Mouse (Mus musculus): ENCODE data around the gene Gm9945. TPM values are rescaled to one million over a fixed set of nuclear protein-coding genes. Genes with fewer than 3 reads are reported as not detected.

Gm9945 gene
- total RNA-seq, 2 experiments from 2014 or later, result not detected

DNA sequence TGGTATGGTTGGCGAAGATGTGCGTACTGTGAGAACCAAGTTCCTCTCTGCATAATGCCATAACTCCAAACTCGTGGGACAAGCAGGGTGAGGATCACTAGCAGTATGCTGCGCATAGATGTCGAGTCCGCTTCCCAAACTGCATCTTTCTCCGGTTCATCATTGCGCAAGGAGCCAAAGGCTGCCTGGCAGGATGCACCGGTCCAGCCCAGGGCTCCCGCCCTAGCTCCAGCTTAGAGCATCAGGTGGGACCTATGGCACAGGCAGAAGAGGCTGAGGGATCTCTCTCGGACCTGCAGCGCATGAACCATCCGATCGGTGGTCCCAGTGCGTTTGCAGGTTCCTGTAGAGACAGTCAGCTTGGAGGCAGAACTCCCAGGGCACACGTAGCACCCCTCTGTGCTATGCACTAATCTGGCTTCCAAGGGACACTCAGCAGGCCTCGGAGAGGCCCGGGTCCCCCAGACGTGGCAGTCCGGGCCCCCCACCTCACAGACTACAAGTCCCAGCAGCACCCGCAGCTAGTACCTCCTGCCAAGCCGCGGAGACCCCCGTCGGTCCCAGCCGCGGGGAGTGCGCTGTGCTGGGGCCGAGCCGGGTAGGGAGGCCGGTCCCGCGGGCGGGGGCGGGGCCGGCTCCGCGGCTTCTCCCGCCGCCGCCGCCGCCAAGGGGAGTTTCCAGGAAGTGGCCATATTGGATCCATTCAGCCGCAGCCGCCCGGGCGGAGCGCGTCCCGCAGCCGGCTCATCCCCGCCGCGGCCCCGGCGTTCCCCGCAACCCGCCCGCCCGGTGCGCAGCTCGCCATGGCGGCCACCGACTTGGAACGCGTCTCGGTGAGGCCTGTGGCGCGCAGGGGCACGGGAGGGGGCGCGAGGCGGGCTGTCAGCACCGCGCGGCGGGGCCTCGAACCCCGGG is 39.5 kb downstream of the Gm9945 start, which contains the start of gene Sept8:
Gene Sept8 (plus strand): TSS at position 51 of the 915 bp plus-strand sequence.
- peak; percentile 46 to 64 for DNase-seq
- intact Hi-C loops (cut with DNase I), result loop anchor here (5.0 kb wide), 1 partner anchor 47 kb away; the partner anchor contains the start of gene Gm9837

DNA sequence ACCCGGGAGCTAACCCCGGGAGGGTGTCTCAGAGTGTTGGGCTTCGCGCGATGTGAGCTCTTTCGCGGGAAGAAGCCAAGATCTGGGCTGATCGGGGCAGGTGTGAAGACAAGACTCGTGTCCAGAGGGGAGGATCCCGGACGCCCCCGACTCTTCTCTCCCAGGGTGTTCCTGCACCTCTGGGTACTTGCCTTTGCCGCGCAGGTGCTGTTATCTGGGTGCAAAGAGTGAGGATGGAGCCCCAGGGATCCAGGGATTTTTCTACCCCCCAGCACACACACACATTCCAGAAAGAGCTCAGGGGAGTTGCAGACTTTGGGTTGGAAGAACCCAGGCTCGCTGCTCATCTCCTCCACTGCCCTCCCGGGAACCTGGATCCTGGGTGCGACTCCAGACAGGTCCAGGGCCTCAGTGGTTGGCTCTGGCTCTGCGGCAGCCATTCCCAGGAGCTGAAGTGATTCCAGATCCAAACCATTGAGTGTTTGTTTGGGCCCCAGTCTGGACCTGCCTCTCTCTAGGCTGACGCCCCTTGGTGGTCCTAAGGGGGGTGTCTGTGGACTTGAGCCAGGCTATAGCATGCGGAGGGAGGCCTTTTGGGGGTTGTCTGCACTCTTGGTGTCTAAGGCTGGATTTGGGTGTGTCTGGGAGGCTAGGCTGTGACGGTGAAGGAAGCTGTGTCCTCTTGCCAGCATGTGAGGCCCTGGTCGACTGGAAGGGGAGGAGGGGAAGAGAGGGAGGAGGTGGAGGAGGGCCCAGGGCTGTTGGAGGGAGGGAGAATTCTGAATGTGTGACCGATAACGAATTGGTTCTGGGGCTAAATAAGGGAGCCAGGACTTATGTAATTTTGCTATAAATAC is 40.4 kb downstream of the Gm9945 start:
- DNase-seq, result peak; percentile 52 to 65
- intact Hi-C loops (cut with DNase I), result loop anchor here (5.0 kb wide), 1 partner anchor 48 kb away; the partner anchor contains the start of gene Gm9837

DNA sequence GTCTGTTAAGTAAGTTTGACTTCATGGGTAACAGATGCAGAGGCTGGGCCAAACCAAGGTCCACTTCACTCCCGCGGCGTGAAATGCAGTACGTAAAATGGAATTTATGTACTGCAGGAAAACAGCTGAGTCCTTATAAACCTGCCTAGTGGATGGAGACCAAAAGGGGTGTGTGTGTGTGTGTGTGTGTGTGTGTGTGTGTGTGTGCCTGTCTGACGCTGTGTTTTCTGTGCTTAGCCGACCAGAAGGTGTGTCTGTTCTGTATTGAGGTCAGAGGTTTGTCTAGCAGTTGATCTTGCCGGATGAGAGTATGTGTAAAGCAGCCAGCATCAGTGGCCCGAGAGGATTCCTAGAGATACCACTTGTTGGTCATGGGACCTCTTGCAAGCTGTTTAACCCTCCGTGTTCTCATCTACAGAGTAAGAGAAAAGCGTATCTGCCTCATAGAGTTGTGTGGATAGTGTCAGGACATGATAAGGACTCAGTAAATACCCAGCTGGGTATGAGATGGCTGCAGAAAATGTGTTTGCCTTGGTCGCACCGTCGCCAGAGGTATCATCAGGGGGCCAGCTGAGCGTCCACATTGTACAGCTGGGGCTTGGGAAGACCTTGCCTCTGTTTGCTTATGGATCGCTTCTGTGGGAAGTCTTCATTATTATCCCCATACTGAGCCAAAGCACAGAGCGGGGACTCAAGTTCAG is 41.3 kb downstream of the Gm9945 start:
- no peak for DNase-seq
- intact Hi-C loops (cut with DNase I), result loop anchor here (5.0 kb wide), 1 partner anchor 49 kb away; the partner anchor contains the start of gene Gm9837

DNA sequence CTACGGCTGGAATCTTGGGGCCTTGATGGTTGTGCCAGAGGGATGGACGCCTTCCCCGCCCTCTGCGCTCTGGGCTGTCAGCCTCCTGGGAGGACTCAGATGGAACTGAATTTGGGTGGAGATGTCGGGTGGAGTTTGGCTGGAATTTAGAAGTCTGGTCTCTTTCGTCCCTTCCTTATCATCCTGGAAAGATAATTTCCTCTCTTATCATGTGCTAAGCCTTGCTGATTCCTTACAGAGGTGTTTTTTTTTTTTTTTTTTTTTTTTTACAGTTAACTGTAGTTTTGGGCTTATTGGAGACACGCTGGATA is 41.8 kb downstream of the Gm9945 start:
- peak in 1 of 2 experiments; percentile 63 for DNase-seq
- intact Hi-C loops (cut with DNase I), result loop anchor here (5.0 kb wide), 1 partner anchor 49 kb away; the partner anchor contains the start of gene Gm9837

DNA sequence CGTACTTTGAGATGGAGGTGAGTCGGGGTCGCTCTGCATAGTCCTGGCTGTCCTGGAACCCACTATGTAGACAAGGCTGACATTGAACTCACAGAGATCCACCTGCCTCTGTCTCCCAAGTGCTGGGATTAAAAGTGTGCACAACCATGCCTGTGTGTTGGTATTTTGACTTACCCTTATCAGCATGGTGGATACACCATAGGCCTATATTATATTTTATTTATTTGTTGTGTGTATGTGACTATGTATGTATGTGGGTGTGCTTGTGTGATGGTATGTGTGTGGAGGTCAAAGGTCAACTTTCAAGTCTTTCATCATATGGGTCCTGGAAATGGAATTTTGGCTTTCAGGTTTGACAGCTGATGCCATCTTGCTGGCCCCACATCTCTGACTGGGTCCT is 42.4 kb downstream of the Gm9945 start:
- DNase-seq, result no peak
- intact Hi-C loops (cut with DNase I), result loop anchor here (5.0 kb wide), 1 partner anchor 50 kb away; the partner anchor contains the start of gene Gm9837

DNA sequence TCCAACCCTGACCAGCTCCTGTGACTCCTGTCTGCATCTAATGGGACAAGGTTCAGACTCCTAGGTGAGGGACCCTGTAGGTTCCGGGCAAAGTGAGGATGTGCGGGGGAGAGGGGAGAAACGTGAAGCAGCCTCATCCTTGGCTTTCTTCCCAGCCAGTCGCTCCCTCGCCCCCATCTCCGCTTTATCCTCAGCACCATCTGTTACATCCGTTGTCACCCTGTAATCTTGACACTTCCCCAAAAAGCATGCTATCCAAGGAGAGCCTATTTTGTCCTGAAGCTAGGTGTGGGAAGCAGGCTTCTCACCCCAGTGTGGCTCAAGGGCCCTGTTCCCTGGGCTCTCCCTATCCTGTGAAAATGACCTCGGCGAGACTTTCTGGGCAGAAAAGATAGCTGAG is 43.0 kb downstream of the Gm9945 start:
- intact Hi-C loops (cut with DNase I), result loop anchor here (5.0 kb wide), 1 partner anchor 51 kb away; the partner anchor contains the start of gene Gm9837
- no peak for DNase-seq

DNA sequence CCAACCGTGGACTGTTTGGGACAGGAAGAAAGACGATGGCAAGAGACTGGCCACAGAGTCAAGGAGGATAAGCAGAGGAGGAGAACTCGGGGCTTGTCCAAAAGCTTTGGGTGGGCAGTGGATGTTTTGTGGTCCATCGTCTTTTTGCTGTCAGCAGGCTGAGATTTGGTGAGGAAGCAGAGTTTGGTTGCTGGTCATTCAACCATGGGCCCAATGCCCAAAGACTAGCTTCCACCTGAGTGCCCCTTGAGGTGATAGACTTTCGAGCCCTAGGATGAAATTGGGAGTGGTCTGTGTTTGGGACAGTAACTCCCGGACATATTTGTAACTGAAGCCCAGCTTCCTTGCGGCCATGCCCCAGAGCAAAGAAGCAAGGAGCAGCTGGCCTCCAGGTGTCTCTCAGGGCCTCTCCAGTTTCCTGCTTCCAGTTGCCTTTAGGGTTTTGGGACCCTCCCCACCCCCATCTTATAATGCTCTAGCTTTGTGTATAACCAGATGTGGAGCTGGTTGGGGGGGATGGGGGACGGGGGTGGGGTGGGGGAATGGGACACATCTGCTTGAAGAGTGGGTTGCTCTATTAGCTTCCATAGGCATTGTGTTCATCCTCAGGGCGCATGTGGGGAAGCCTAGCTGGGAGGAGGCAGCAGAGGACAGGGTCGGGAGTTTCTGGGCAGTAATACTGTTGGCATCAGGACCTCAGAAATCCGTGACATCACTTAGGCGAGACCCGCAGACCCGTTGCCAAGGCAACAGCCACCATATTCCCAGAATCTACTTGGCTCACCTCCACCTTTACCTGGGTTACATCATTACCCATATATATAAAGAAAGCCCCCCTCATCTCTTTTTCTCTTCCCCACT is 43.8 kb downstream of the Gm9945 start:
- no peak for DNase-seq
- intact Hi-C loops (cut with DNase I), result loop anchor here (5.0 kb wide), 1 partner anchor 51 kb away; the partner anchor contains the start of gene Gm9837

DNA sequence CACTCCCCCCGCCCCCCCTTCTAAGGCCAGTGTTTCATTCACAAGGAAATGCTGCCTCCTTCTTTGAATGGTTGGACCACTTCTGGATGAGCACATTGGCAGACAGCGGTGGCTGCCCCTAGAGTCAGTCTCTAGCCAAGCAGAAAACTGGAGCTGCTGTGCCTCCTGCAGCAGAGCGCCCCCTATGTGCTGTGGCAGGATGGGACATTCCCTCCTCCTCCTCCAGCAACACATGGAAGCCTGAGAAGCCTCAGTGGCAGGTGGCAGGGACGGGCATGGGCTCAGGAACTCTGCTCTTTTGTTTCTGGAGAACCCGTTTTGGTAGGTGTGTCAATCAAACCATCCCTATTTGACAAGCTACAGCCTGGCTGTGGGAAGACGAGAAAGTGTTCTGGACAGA is 44.9 kb downstream of the Gm9945 start:
- no peak for DNase-seq
- intact Hi-C loops (cut with DNase I), result loop anchor here (5.0 kb wide), 1 partner anchor 53 kb away; the partner anchor contains the start of gene Gm9837

DNA sequence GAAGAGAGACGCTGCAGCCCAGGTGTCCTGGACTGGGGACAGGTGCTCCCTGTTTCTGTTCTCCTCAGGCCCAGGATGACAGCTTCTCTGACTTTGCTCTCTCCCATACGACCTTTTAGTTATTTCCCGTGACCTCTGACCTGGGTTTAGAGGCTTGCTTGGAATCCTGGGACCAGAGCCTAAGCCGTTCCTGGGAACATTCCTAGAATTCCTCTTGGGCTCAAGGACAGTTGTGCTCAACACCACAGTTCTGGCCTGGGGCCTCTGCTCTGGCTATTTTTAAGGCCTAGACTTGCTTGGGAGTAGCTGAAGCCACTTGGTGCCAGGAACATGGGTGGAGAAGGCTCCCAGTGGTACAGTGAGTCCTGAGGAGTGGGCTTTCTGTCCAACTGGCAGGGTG is 45.5 kb downstream of the Gm9945 start:
- intact Hi-C loops (cut with DNase I), result no loop called here
- no peak for DNase-seq

DNA sequence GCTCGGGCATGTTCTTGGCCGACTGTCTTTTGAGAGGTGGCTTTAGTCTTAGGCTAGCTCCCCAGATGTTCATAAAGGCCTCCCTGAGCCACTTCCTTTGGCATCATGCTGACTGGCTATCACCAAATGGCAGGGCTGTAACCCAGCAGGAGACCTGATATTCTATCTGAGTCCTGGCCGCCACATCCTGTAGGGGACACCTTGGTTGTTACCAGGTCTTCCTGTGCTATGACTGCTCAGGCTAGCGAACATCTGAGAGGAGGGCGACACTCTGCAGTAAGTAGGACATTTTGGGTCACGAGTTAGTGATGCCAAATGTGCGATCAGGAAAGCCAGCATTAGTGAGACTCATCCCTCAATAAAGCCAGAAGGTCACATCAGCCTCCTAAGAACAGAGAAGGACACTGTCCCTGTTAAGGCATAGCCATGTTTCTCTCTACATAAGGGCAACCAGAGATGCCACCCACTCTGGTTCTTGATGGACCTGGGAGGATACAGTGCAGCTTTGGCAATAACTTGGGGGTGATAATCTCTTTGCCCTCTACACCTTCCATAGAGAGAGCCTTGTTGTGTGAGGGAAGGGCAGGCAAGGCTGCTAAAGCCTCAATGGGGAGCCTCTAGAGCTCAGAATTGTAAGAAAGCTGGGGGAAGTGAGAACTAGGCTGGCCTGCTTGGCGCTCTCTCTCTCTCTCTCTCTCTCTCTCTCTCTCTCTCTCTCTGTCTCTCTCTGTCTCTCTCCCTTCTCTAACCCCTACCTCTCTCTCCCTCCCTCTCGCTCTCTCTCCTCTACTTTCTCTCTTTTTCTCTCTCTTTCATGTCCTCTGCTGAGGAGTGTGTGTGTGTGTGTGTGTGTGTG is 48.7 kb downstream of the Gm9945 start:
- peak in 1 of 2 experiments; percentile 1 for DNase-seq
- intact Hi-C loops (cut with DNase I), result no loop called here

DNA sequence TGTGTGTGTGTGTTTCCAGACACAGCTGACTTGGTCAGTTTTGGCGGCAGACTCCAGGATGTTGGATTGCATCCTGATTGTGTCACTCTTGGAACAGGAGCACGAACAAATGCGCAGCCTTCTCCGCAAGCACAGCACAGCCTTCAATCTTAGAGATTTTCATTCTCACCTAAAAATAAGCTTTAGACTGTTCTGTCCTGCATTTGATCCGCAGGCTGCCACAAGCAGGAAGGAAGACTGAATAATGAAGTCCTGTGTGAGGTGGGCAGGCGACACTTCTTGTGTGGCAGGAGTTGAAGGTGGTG is 49.2 kb downstream of the Gm9945 start:
- intact Hi-C loops (cut with DNase I), result no loop called here

DNA sequence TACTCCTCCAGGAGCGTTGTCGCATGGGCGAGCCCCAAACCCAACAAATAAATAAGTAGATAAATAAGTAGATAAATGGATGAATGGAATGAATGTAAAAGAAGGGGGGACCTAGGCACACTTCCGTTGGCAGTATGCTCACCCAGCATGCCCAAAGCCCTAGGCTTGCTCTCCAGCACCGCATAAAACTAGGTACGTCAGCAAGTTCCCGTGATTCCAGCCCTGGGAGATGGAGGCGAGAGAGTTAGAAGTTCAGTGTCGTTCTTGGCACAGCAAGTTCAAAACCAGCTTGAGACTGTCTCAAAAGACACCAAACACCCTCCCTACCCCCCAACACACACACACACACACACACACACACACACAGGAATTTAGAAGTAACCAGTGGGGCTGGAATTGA is 50.0 kb downstream of the Gm9945 start:
- intact Hi-C loops (cut with DNase I), result no loop called here
- no peak for DNase-seq

More for the DNA sequence above, 49.2 kb downstream of the Gm9945 start:
- peak; percentile 56 to 77 for DNase-seq

Other genes starting within 250 kb of the Gm9945 start
- 10 to 100 TPM; 82.0 to 82.4 TPM for gene Hspa4, start 179.7 kb upstream of the Gm9945 start, total RNA-seq (2021)
- 1 to 10 TPM; 5.5 to 6.2 TPM for gene Zcchc10, start 155.5 kb upstream of the Gm9945 start, total RNA-seq (2021)
- gene Aff4, start 129.3 kb upstream of the Gm9945 start, total RNA-seq (2021), result 10 to 100 TPM; 77.9 to 80.8 TPM
- not detected for gene Leap2, start 57.0 kb upstream of the Gm9945 start, total RNA-seq (2021)
- 1,000 to 10,000 TPM; 1,256 to 1,362 TPM for gene Uqcrq, start 49.3 kb upstream of the Gm9945 start, total RNA-seq (2021)
- under 1 TPM in 1 of 2 experiments, not detected in 1; 0.17 TPM for gene Gdf9, start 49.1 kb upstream of the Gm9945 start, total RNA-seq (2021)
- not detected for gene Gm10447, start 23.1 kb upstream of the Gm9945 start, total RNA-seq (2021)
- under 1 TPM; 0.38 to 0.59 TPM for gene Shroom1, start 23.0 kb upstream of the Gm9945 start, total RNA-seq (2021)
- gene Gm9837, start 9.7 kb upstream of the Gm9945 start, total RNA-seq (2021), result not detected
- gene Sowaha, start 108 bp downstream of the Gm9945 start, total RNA-seq (2021), result under 1 TPM; 0.08 to 0.12 TPM
- 10 to 100 TPM; 11.7 to 15.5 TPM for gene Sept8, start 39.1 kb downstream of the Gm9945 start, total RNA-seq (2021)
- gene Kif3a, start 87.2 kb downstream of the Gm9945 start, total RNA-seq (2021), result 1 to 10 TPM; 3.2 to 4.9 TPM
- not detected for gene Il4, start 138.5 kb downstream of the Gm9945 start, total RNA-seq (2021)
- not detected for gene Il13, start 154.5 kb downstream of the Gm9945 start, total RNA-seq (2021)
- 1 to 10 TPM; 3.5 to 4.8 TPM for gene Rad50, start 227.2 kb downstream of the Gm9945 start, total RNA-seq (2021)
- not detected for gene Il5, start 240.6 kb downstream of the Gm9945 start, total RNA-seq (2021)

All from gastrocnemius, postnatal 36 days (tissue).